Mouse (Mus musculus) monocyte, adult 2 months (primary cell): ENCODE data around the gene Vnn3.
A peak's percentile ranks its signal among the peaks of the same experiment; 100 is the strongest.

ENCODE experiments used
- DNase-seq, 2 experiments: peaks; one replicate each; pipeline ENCODE4 v3.0.0; 2022; ENCODE audit warnings: low spot score in 2 of 2, low read depth in 1 of 2

The Vnn3 gene

DNA sequence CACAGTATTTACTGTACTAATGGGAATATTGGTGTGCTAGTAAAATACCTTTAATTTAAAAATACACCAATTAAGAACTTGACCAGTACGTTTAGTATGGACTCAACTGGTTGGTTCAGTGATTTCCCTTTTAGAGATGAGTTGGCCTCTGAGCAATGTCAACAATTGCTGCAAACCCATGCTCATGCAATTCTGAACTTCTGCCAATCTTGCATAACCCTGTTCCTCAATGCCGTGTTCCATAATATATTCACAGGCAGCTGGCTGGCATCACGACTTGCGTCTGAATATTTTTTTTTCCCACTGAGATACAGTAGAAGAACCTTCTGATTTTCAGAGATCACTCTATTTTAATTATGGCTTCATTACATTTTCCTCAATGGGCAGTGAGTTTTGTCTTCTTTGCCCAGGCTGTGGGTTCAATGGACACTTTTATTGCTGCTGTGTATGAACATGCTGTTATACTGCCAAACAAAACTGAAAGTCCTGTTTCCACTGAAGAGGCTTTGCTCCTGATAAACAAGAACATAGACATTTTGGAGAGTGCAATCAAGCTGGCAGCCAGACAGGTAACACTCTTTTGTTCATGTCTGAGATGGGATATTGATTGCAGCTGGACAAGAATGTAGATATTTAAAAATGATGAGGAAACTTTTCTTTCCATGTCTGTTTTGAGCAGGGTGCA lies at the start of gene Vnn3:
Vnn3 (plus strand) TSS at position 235 of the 685 bp plus-strand sequence.
- no peak for DNase-seq

DNA sequence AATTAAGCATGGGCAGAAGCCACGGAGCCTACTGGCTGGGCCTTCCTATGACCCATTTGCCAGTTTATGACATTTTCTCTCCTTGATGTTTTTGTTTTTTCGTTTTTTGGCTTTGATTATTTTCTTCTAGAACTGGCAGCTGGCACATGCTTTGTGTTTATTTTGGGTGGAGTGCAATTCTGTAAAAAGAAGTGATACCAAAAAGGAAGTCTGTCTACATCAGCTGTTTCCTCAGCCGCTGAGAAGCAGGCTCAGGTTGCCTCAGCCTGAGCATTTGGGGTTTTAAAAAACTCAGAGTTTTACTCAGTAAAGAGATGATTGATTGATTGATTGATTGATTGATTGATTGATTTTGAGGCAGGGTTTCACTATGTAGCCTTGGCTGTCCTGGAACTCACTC lies 48.4 kb upstream of the Vnn3 start:
- no peak for DNase-seq

DNA sequence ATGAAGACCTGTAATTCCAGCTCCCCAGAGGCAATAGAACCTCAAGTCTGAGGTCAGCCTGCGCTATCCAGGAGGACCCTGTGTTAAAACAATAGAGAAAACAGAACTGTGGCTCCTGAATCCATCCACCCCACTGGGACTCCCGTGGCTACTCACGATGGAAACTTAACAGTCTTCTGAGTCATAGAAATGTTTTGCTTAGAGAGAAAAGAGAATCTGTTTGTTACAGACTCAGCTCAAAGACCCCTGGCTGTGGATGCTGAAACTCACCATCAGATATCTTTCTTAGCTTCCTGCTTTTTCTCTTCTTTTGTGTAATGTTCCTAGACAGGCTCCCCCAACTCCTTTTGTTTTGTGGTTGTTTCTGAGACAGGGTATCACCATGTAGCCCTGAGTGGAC lies 46.6 kb upstream of the Vnn3 start:
- DNase-seq, result no peak

DNA sequence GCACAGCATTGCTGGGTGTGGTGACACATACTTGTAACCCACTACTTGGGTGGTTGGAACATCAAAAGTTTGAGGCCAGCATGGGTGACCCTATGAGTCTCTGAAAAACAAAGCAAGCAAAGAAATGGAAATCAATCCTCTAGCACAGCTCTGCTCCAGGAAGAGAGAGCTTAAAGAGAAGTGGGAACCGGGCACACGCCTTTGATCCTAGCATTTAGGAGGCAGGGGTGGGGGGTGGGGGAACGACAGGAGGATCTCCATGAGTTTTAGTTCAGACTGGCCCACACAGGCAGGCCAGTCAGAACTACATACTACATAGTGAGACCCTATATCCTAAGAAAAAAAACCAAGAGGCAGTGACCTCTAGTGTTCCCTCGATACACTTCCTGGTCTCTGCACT lies 45.1 kb upstream of the Vnn3 start:
- DNase-seq, result no peak

DNA sequence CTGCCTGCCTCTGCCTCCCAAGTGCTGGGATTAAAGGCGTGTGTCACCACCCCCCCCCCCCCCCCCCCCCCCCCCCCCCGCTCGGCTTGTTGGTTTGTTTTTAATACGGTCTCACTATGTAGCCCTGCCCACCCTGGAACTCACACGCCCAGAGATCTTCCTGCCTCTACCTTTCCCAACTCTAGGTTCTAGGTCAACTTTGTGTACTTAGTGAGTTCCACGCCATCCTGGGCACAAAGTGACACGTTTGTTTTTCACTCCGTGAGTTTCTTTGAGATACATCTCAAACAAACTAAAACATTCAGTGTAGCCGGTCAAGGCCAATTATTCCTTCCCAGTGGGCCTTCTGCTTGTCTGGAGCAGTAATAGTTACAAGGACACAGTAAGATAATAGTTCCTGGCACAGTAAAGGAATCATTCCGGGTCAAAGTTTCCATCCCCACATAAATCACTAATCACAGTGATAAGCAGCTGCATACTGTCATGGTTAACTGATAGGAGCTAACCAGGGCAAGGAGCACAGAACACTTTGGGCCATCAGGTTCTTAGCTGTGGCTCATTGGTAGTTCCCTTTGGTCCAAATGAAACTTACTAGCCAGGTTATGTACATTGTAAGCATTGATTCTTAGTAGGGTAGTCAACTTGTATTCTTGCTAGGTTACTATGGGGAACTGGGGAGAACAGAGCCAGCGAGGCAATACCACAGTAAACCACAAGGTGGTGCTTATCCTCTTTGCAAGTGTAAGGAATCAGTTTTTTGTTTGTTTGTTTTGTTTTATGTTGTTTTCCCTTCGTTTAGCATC lies 39.4 kb upstream of the Vnn3 start:
- DNase-seq, result peak in 1 of 2 experiments; percentile 36

DNA sequence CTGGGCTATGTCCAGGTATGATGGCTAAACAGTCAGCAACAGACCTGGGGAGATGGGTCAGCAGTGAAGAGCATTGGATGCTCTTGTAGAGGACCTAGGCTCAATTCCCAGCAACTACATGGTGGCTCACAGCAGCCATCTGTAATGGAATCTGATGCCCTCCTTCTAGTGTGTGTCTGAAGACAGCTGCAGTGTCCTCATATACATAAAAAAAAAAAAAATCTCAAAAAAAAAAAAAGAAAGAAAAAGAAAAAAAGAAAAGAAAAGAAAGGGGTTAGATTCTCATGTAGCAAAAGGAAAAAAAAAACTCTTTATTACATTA lies 38.9 kb upstream of the Vnn3 start:
- no peak for DNase-seq

DNA sequence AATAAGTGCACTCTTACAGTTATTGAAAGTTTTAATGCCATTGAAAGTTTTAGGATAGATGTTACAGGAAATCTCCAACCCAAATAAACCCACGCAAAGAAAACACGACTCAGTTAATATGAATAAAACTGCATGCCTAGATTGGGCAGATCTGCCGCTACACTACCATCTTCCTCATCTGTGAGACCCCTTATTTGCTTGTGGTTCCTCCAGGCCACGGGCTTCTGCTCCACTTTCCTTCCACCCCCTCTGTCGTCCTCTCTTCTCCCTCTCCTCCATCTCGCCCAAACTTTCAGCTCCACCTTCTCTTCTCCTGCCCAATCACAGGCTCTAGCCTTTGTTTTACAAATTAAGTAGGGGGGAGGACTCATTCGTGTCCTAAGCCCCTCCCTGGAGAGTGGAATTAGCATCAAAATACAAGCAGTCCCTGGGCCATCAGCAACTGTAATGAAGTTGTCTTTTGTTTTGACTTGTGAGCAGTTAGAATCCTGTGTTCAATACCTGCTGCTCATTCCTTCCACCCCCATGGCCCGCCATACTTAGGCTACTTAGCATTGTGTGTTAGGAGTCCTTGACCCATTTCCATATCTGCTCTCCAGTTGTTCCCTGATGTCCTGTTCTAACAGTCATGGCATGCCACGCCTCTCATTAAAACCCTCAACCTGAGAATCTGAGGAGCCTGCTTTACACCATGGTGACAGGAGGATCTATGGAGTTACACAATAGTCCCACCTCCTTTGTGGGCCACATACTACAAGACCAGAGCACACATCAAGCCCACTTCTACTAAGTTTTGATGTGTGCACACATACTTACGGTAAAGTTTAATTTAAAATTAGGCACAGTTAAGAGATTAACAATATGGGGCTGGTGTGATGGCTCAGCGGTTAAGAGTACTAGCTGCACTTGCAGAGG lies 38.2 kb upstream of the Vnn3 start:
- no peak for DNase-seq

DNA sequence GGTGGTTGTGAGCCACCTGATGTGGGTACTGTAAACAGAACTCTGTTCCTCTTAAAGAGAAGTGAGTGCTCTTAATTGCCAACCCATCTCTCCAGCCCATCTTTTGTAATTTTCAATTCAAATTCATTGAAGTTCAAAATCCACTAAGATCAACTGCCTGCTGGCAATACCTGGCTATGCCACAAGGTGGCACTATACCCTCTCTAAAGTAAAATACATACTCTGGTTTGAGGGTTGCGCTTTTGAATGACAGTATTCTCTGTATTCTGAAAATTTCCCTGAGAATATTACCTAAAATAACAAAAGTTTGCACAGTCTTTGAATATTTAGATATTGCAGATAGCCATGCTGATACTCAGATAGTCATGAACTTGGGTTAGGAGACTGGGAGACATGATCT lies 36.1 kb upstream of the Vnn3 start:
- peak in 1 of 2 experiments; percentile 54 for DNase-seq

DNA sequence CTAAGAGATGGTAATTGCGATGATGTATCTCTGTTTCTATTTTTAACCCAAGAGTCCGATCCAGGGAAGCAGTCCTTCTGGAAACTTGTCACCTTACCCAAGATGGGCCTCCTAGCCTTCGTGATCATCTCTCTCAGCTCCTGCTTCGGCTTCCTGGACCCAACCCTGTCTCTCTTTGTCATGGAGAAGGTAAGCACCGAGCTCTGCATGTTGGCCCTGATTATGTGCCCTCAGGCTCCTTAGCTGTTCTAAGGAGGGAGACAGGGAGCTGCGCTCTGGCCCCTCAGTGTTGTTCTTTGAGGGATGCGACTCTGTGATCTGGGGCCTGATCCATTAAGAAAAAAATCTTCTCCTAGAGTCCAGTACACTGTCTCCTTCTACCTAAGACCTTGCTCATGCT lies 35.0 kb upstream of the Vnn3 start:
- no peak for DNase-seq

DNA sequence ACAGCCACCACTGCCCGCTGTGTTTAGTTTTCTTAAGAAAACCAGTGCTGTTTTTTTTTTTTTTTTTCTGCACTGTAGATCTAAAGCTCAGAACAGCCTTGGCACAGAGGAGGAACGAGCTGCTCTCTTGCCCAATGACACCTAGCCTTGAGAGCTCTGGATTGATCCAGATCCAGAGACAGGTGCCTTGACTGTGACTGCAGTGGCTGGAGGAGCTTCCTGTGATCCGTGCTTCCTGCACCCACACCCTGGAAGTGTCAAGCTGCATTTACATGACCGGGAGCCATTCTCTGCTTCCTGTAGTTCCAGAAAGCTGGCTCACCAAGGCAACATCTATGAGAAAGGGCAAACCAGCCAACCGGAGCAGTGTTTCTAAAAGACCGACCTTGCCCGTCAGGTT lies 24.7 kb upstream of the Vnn3 start:
- no peak for DNase-seq

DNA sequence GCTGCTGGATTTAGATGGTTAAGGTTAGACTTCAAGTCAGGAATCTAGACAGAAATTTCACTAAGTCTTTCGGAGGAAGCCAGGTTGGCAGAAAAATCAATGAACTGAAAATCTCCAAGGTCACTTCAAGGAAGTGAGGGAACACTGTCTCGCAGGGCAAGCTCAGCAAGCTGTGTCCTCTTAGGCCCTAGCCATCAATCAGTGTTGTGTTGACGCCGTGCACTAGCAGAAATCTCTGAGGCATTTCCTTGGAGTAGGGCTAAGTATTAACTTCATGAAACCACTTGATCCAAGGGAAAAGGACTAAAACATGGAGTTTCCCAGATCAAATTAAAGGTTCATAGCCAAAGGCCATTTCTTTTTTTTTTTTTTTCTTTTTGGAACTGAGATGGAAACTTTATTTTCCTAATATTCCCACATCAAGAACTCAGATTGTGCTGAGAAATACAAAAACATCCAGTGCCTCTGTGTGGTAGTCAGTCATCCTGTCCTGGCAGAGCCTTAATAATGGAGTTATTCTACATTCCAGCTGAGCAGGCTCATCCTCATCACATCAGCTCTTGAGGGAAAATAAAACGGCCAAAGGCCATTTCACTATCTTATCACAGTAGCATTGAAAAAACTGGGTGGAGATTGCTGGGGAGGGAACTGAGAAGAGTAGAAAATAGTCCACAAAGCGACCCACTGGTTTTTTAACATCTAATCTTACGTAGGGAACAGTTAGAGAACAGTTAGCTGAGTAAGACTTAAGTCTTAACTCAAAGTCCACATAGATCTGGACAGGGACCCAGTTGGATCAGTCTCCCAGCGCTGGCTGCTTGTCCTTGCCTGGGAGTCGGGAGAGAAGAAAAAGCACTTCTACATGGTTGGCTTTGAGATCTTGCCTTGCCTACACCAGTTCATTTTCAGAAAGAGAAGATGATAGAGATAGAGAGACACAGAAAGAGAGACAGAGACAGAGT lies 15.0 kb upstream of the Vnn3 start:
- no peak for DNase-seq

DNA sequence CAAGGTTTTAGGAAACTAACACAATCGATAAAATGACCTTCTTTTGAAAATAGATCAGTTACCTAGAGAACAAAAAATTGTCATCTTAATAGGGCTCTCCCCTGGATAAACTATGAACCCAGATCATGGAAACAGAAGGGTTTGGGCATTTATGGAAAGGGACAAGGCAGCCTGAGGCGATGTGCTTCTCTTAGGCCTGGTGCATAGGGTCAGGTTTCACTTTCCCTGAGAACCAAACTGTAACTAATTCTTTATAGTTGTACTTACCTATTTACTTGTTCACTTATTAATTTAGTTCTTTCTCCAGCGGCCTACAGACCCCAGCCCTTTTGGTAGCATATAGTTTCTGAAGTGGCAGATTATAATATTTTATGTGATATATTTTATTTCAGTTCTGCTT lies 14.1 kb upstream of the Vnn3 start:
- no peak for DNase-seq

DNA sequence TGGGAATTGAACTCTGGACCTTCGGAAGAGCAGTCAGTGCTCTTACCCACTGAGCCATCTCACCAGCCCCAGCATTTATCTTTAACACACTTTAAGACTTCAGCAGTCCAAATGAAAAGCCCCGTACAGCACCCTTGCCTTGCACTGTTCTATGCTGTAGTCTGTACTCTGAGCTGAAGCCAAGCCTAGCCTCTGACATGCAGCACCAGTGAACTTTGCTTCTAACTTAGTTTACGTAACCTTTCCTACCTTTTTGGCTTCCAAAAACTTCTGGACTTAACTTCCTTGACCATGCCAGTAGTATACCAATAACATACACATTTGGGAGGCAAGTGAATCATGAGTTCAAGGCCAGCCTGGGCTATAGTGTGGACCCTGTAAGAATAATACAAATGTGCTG lies 12.4 kb upstream of the Vnn3 start:
- no peak for DNase-seq

DNA sequence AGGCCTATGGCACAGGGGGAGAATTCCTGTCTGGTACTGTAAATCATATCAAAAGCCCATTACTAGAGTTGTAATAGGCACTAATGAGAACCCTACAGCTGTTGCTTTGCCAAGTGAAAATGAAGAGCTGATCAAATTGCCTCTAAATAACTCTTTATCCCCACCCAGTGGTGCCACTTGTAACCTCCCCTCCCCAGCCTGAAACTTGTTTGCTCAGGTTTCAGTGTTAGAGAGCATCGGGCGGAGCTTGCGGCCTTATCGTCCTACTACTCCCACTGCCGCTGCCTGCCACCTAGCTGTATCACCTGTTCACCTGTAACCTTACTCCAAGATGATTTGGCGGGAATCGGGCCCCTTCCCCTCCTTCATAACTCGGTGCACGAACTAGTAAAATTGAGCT lies 11.9 kb upstream of the Vnn3 start:
- DNase-seq, result no peak

DNA sequence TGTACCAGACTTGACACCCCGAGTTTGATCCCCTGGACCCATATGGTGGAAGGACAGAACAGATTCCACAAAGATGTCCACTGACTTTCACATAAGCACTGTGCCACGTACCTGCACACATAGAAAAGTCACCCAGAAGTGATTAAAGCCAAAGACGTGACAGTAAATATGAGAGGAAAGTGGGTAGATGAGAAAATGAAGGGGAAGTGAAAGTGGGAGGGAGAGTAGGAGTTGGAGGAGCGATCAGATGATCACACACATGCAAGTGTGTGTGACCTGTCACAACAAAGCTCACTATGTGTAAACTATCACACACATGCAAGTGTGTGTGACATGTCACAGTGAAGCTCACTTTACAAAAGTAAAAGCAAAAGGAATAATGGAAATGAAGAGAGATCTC lies 10.8 kb upstream of the Vnn3 start:
- no peak for DNase-seq

DNA sequence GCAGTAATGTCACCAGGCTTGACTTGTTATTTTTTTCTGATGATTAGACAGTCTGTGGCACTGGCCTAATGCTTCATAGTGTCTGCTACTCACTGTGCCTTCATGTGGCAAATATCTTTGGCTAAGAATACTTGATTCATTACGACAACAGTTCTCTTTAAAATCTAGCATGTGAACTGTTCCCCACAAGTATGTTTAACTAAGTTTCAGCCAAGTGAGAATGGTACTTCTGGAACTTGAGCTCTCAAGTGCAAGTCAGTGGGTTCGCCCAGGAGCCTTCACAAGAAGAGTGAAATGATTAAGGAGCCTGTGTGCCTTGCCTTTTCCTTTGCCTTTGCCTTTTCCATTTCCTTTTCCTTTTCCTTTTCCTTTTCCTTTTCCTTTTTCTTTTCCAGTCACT lies 834 bp downstream of the Vnn3 start:
- DNase-seq, result no peak

DNA sequence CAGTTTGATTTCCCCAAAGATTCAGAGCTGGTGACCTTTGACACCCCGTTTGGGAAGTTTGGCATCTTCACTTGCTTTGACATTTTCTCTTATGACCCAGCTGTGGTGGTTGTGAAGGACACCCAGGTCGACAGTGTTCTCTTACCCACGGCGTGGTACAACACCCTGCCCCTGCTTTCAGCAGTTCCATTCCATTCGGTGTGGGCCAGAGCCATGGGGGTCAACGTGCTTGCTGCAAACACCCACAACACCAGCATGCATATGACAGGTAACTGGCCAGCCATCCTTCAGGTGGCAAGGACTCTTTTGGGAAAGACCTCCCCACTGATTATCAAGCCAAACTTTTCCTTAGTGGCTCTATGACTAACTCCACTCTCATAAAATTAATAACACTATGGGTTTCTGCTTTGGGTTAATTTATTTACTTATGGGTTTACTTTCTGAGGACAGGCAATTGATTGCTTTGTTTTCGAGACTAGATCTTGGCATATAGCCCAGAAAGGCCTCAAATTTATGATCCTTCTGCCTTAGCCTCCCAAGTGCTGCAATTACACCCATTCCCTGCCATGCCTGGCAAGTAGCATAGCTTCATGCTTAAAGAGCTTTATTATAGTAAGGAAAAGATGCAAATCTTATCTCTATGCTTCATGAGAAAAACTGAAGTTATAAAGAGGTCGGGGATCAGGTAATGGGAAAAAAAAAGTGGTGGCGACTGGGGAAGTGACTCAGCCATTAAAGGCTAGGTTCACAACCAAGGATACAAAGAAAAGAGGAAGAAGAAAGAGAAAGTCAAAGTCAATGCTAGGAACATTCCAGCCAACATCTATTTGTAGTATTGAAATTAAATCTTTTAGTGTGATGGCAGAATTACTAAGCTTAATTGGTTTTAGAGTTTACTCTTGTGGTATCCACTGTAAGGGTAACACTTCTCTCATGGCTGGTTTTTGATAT lies 13.4 kb downstream of the Vnn3 start:
- no peak for DNase-seq

DNA sequence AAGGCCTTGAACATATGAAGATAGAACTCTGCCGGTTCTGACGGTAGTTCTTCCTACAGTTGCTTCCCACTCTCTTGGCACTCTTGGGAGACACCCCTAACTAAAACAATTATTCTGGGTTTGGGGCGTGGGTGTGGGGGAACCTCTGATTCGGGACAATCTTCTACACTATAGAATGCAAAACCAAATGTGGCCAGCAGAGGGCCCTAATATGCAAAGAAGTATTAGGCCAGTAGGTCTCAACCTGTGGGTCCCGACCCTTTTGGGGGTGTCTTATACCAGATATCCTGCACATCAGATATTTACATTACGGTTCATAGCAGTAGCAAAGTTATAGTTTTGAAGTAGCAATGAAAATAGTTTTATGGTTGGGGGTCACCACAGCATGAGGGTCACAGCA lies 29.4 kb downstream of the Vnn3 start:
- no peak for DNase-seq

DNA sequence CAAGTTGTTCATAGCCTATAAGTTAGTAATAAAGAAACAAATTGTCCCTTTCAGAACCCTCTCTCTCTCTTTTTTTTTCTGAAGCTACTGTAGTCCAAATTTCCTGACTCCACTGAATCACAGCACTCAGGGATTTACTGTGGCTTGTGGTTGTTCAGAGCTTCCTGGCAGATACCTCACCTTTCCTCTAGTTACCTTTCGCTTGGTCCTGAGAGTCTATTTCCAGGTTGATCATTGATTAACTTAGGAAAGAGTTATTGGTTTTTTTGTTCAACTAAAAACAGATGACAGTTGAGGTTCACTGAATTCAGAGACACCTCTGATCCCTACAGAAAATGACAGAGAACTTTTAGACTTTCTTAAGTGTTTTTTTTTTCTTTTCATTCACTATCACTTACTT lies 33.6 kb downstream of the Vnn3 start:
- DNase-seq, result no peak

DNA sequence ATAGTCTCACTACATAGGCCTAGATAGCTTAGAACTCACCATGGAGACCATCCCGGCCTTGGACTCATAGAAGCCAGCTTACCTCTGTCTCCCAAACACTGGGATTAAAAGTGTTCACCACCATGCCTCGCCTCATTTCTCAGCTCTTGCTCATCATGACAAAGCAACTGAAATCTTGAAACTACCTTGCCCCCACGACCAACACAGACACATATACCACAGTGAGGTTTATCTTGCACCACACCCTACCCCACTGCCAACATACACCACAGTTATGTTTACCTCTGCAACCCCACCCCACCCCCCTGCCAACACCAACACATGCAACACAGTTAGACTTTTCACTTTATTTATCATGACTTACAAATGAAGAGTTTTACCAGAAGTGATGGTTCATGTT lies 34.8 kb downstream of the Vnn3 start:
- no peak for DNase-seq
